Mouse (Mus musculus): Measurements from ENCODE around the gene Olfr1380. TPM values are rescaled to one million over a fixed set of nuclear protein-coding genes. Genes with fewer than 3 reads are reported as not detected.
A peak's percentile ranks its signal among the peaks of the same experiment; 100 is the strongest.
"Not testable (repeated sequence)": the region's sequence is repeated elsewhere in the genome, so short reads cannot be mapped to it uniquely, and the experiment has no call there.

Olfr1380 gene
- not detected in 2 replicates for polyA plus RNA-seq (2016; fragmentation: Nextera tagmentation; extraction: Ambion mirVana)

DNA sequence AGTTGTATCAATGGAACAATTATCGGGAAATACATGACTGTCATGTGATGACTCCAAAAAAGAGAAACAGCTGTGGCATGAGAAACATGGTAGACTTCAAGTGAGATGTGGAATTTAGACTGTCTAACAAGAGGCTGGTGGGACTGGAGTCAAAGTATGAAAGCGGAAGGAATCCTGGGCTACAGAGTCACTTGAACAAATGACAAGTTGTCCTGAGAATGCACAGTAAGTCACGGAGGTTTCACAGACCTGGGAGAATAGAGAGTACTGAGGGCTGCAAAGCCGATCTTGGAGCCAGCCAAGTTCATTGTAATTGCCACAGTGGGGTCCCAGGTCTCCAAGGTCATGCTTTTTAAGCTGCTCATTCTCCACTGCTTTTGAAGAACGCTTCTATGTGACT is at the start of gene Olfr1380:
Olfr1380 (plus strand) TSS at position 301 of the 400 bp plus-strand sequence.
- not testable (repeated sequence) for H3K27me3 ChIP-seq; H3K4me1 ChIP-seq (replicated peaks); H3K4me2 ChIP-seq; ATAC-seq (ENCODE audit: insufficient number of reproducible peaks, insufficient read depth, low FRiP score, low TSS enrichment, low read depth); H3K36me3 ChIP-seq; H3K27ac ChIP-seq; H3K9ac ChIP-seq (replicated peaks); H3K9me3 ChIP-seq; H3K4me3 ChIP-seq (replicated peaks)
- 76% methylated on average over 5 of the region's 5 CpGs for WGBS

DNA sequence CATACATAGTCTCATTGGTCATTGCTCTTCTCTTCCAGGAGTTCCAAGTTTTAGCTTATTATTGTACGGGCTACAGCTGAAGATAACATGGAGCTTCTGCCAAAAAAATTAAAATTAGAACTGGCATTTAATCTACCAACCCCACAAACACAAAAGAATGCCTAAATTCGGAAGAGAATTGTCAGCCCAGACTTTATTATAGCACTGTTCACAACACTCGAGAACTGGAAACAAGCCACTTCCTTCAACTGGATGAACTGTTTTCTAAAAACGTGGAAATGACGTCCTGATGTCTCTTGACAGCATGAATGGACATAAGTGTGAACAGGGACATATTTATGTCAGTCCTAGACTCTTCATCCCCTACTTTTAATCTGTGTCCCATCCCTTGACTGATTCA is 38.6 kb upstream of the Olfr1380 start:
- no peaks in the 10 kb centered on the region for H3K36me3 ChIP-seq
- no peak for ATAC-seq (ENCODE audit: insufficient number of reproducible peaks, insufficient read depth, low FRiP score, low TSS enrichment, low read depth)
- no peak overlapping the region for H3K4me2 ChIP-seq
- H3K27ac ChIP-seq: no peak overlapping the region
- no peak overlapping the region for H3K9ac ChIP-seq (replicated peaks)
- no peaks in the 10 kb centered on the region for H3K9me3 ChIP-seq
- H3K27me3 ChIP-seq: no peaks in the 10 kb centered on the region
- H3K4me1 ChIP-seq (replicated peaks): no peaks in the 10 kb centered on the region
- no peak overlapping the region for H3K4me3 ChIP-seq (replicated peaks)
- 75% methylated on average over 5 of the region's 5 CpGs for WGBS

DNA sequence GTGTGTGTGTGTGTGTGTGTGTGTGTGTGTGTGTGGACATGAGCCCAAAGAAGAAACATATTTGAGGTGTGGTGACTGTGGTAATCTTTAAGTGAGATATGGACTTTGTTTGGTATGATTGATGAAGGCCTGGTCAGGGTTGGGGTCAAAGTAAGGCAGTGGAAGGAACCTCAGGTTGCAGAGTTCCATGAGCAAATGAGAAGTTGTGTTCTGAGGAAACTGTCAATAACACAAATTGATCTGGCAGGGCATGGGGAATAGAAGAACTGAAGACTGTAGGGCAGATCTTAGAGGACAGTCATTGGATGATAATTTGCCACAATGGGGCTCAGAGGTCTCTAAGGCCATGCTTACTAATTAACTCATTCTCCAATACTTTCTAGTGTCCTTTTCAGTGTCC is 37.3 kb upstream of the Olfr1380 start, which contains the start of gene Olfr1383:
Olfr1383 (plus strand) TSS at position 301 of the 400 bp plus-strand sequence.
- Histone ChIP-seq H3K4me2 (no peak within 1 kb of the TSS), H3K4me1 (replicated peaks) (no peaks in the 10 kb centered on the region), H3K9me3 (no peaks in the 10 kb centered on the region), H3K27me3 (no peaks in the 10 kb centered on the region), H3K36me3 (no peaks in the 10 kb centered on the region), H3K4me3 (replicated peaks) (no peak within 1 kb of the TSS), H3K9ac (replicated peaks) (no peak within 1 kb of the TSS), H3K27ac (no peak within 1 kb of the TSS)
- ATAC-seq (ENCODE audit: insufficient number of reproducible peaks, insufficient read depth, low FRiP score, low TSS enrichment, low read depth): no peak

DNA sequence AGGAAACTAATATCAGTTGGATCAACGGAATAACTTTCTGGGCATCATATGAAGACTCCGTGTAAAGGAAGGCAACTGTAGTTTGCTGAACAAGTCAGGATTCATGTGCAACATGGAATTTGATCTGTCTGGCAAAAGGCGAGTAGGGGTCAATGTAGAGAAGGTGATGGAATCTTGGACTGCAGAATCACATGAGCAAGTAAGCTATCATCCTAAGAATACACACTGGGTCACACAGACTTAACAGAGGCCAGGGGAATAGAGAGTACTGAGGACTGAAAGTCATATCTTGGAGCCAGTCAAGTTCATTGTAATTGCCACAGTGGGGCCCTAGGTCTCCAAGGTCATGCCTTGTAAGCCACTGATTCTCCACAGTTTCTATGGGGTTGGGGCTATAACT is 28.7 kb upstream of the Olfr1380 start, which contains the start of gene Olfr1382:
Olfr1382 (plus strand) TSS at position 301 of the 400 bp plus-strand sequence.
- ATAC-seq (ENCODE audit: insufficient number of reproducible peaks, insufficient read depth, low FRiP score, low TSS enrichment, low read depth): no peak

DNA sequence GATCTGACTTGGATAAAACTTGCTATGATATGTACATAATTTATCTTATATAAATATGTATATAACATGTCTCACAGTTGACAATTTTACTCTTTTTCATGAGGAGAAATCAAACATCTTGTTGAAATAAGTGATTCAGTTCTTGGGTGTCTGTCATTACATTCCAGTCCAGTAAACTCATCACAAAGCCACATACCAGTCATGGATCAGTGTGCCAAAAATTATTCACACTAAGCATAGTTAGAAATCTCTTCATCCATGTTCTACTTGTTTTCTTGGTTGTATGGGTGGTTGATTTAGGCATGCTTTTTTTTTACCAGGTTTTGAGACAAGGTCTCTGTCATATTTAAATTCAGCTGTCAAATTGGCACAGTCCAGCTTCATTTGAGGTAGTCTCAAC is 23.9 kb upstream of the Olfr1380 start:
- Histone ChIP-seq H3K27me3 (no peaks in the 10 kb centered on the region), H3K4me1 (replicated peaks) (no peaks in the 10 kb centered on the region), H3K27ac (no peak overlapping the region), H3K4me3 (replicated peaks) (no peak overlapping the region), H3K4me2 (no peak overlapping the region), H3K36me3 (no peaks in the 10 kb centered on the region), H3K9me3 (no peaks in the 10 kb centered on the region), H3K9ac (replicated peaks) (no peak overlapping the region)
- ATAC-seq (ENCODE audit: insufficient number of reproducible peaks, insufficient read depth, low FRiP score, low TSS enrichment, low read depth): no peak

More for the DNA sequence above, 28.7 kb upstream of the Olfr1380 start, which contains the start of gene Olfr1382:
- no peaks in the 10 kb centered on the region for H3K9me3 ChIP-seq
- no peaks in the 10 kb centered on the region for H3K27me3 ChIP-seq
- H3K36me3 ChIP-seq: no peaks in the 10 kb centered on the region
- H3K9ac ChIP-seq (replicated peaks): no peak within 1 kb of the TSS
- H3K27ac ChIP-seq: no peak within 1 kb of the TSS
- H3K4me2 ChIP-seq: no peak within 1 kb of the TSS
- 87% methylated on average over 3 of the region's 3 CpGs for WGBS
- H3K4me3 ChIP-seq (replicated peaks): no peak within 1 kb of the TSS
- H3K4me1 ChIP-seq (replicated peaks): no peaks in the 10 kb centered on the region

DNA sequence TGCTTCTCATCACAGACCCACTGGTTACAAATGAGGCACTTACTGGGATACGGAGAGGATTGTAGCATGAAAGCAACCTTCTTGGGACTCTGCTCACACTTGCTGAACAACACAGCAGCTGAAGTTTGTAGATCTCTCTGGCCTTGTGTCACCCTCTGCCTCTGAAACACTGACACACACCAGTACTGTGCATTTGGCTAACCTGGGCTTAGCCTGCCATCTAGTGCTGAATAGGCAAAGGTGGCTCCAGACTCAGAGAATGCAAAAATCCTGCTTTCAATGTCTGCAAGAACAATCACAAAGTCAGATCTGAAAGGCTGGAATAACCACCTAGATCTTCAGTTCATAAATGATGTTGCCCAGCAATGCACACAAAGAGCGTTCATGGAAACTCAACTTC is 20.0 kb upstream of the Olfr1380 start:
- H3K4me3 ChIP-seq (replicated peaks); H3K27me3 ChIP-seq; H3K9ac ChIP-seq (replicated peaks); H3K27ac ChIP-seq; H3K36me3 ChIP-seq; H3K9me3 ChIP-seq; H3K4me1 ChIP-seq (replicated peaks); H3K4me2 ChIP-seq; ATAC-seq (ENCODE audit: insufficient number of reproducible peaks, insufficient read depth, low FRiP score, low TSS enrichment, low read depth): not testable (repeated sequence)
- WGBS: 78% methylated on average over 2 of the region's 2 CpGs

DNA sequence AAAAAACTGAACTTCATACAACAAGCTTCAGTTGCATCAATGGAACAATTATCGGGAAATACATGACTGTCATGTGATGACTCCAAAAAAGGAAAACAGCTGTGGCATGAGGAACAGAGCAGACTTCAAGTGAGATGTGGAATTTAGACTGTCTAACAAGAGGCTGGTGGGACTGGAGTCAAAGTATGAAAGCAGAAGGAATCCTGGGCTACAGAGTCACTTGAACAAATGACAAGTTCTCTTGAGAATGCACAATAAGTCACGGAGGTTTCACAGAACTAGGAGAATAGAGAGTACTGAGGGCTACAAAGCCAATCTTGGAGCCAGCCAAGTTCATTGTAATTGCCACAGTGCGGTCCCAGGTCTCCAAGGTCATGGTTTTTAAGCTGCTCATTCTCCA is 13.5 kb upstream of the Olfr1380 start, which contains the start of gene Olfr1381:
Olfr1381 (plus strand) TSS at position 301 of the 400 bp plus-strand sequence.
- ATAC-seq (ENCODE audit: insufficient number of reproducible peaks, insufficient read depth, low FRiP score, low TSS enrichment, low read depth); H3K27me3 ChIP-seq; H3K4me2 ChIP-seq; H3K36me3 ChIP-seq; H3K27ac ChIP-seq; H3K4me3 ChIP-seq (replicated peaks); H3K9ac ChIP-seq (replicated peaks); H3K9me3 ChIP-seq; H3K4me1 ChIP-seq (replicated peaks): not testable (repeated sequence)
- WGBS: 83% methylated on average over 3 of the region's 3 CpGs

DNA sequence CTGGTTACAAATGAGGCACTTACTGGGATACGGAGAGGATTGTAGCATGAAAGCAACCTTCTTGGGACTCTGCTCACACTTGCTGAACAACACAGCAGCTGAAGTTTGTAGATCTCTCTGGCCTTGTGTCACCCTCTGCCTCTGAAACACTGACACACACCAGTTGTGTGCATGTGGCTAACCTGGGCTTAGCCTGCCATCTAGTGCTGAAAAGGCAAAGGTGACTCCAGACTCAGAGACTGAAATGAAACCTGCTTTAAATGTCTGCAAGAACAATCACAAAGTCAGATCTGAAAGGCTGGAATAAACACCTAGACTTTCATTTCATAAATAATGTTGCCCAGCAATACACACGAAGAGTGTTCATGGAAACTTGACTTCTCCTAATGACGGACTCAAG is 2.6 kb upstream of the Olfr1380 start:
- H3K9me3 ChIP-seq; ATAC-seq (ENCODE audit: insufficient number of reproducible peaks, insufficient read depth, low FRiP score, low TSS enrichment, low read depth); H3K27ac ChIP-seq; H3K4me2 ChIP-seq; H3K36me3 ChIP-seq; H3K27me3 ChIP-seq; H3K4me1 ChIP-seq (replicated peaks); H3K9ac ChIP-seq (replicated peaks); H3K4me3 ChIP-seq (replicated peaks): not testable (repeated sequence)
- WGBS: 76% methylated on average over 3 of the region's 3 CpGs

DNA sequence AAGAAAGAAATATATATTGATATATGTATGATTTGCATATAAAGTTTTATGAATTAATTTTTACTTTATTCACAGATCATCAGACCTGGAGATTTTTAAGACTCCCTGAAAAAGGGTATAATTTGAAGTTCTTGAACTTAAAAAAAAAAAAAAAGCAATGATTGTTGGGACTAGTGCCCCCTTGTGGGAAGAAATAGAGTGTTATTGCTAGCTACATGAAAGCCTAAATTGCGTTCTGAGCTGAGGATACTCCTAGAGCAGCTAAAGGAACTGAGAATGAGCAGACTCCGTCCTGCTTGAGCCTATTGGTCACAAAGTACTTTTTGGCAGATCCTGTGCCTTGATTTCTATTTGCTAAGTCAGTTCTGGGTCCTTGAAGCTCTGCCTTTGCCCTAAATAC is 18.4 kb downstream of the Olfr1380 start:
- not testable (repeated sequence) for H3K27ac ChIP-seq; H3K9me3 ChIP-seq; H3K4me2 ChIP-seq; H3K4me1 ChIP-seq (replicated peaks); H3K4me3 ChIP-seq (replicated peaks); ATAC-seq (ENCODE audit: insufficient number of reproducible peaks, insufficient read depth, low FRiP score, low TSS enrichment, low read depth); H3K27me3 ChIP-seq; H3K9ac ChIP-seq (replicated peaks); H3K36me3 ChIP-seq
- WGBS: 29% methylated on average over 2 of the region's 2 CpGs

DNA sequence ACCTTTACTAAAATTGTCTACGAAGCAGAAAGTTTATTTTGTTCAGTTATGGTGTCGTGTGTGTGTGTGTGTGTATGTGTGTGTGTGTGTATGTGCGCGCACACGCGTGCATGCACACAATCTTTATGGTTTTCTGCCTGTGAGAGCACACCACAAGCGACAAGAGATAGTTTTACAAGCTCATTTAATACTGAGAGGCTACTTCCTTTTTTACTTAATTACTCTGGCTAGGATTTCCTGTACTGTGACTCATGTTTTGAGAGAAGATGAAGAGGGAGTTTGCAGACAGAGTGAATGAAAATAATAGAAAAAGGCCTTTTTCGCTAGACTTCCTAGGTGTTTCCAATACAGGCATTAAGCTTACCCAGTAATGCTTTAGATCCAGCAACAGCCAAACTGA is 23.8 kb downstream of the Olfr1380 start:
- H3K4me2 ChIP-seq; H3K4me3 ChIP-seq (replicated peaks); ATAC-seq (ENCODE audit: insufficient number of reproducible peaks, insufficient read depth, low FRiP score, low TSS enrichment, low read depth); H3K27ac ChIP-seq; H3K9me3 ChIP-seq; H3K9ac ChIP-seq (replicated peaks); H3K27me3 ChIP-seq; H3K4me1 ChIP-seq (replicated peaks); H3K36me3 ChIP-seq: not testable (repeated sequence)
- 79% methylated on average over 8 of the region's 8 CpGs for whole genome bisulfite sequencing

DNA sequence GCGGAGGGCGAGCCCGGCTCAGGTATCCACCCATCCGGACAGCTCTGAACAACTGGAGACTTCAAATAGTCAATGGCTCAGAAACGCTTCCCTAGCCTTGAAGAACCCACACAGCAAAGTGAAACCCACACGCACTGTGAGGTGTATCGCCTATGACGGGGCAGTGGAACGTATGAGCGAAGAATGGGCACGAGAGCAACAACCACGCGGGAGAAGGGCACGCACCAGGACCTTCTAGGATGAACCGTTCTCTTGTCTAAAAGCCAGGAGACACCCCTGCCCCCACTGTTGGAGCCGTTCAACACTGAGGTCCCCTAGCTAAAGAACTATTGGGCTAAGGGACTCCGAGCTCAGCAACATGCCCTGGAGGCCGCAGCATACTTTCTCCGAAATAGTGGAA is 33.5 kb downstream of the Olfr1380 start:
- no peaks in the 10 kb centered on the region for H3K9me3 ChIP-seq
- 0 out of 2 replicates have a peak, but pooled peaks have one; percentile 15 for ATAC-seq (ENCODE audit: insufficient number of reproducible peaks, insufficient read depth, low FRiP score, low TSS enrichment, low read depth)
- WGBS: 92% methylated on average over 19 of the region's 19 CpGs

DNA sequence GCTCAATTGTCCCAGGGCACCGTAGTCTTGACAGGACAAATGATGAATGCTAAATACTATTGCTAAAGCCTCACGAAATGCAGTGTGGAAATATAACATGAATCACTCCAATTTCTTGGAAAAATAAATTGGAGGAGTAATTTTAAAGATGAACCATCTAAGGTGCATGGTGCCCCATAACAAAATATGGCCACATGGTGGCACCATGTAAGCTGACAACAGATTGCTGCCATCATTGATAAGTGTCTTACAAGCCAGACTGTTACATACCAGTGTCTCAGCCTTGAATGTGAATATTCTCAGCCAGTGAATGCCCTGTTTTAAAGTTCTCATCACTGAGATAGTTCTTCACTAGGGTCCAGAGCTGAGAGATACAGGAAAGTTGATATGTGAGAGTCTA is 40.5 kb downstream of the Olfr1380 start:
- not testable (repeated sequence) for H3K4me2 ChIP-seq; H3K4me3 ChIP-seq (replicated peaks); ATAC-seq (ENCODE audit: insufficient number of reproducible peaks, insufficient read depth, low FRiP score, low TSS enrichment, low read depth); H3K9me3 ChIP-seq; H3K36me3 ChIP-seq; H3K9ac ChIP-seq (replicated peaks); H3K27me3 ChIP-seq; H3K27ac ChIP-seq; H3K4me1 ChIP-seq (replicated peaks)
- whole genome bisulfite sequencing: 80% methylated on average over 2 of the region's 2 CpGs

More for the DNA sequence above, 33.5 kb downstream of the Olfr1380 start:
- H3K36me3 ChIP-seq: no peaks in the 10 kb centered on the region
- no peak overlapping the region for H3K4me3 ChIP-seq (replicated peaks)
- H3K4me2 ChIP-seq: no peak overlapping the region
- no peaks in the 10 kb centered on the region for H3K4me1 ChIP-seq (replicated peaks)
- H3K27me3 ChIP-seq: no peaks in the 10 kb centered on the region
- no peak overlapping the region for H3K27ac ChIP-seq
- H3K9ac ChIP-seq (replicated peaks): no peak overlapping the region

Measured in limb, embryonic 12.5 days (tissue).